Mouse (Mus musculus) liver, embryonic 14.5 days (tissue): ENCODE results near the gene Rcan1. TPM values are rescaled to one million over a fixed set of nuclear protein-coding genes. Genes with fewer than 3 reads are reported as not detected.

ENCODE experiments used
- ATAC-seq: fragments of 200-750 bp; cut with Nextera tagmentation; 2 replicates; pipeline ENCODE4 v1.8.0; 2017; ENCODE audit warnings: moderate number of reproducible peaks, mild to moderate bottlenecking, moderate library complexity; ENCODE audit not compliant: insufficient read depth
- DNase-seq, 3 experiments: peaks; one replicate each; pipeline ENCODE4 v3.0.0-alpha.2; 2012 to 2013; ENCODE audit warnings: low read depth in 3 of 3, low spot score in 3 of 3
- H3K27ac ChIP-seq: fragments of 300-500 bp; sonication (generic); 2 replicates; pipeline ENCODE4 v1.5.1; 2014; ENCODE audit warnings: moderate library complexity, mild to moderate bottlenecking, control low read depth, inconsistent platforms
- H3K27me3 ChIP-seq: fragments of 300-500 bp; sonication (generic); 2 replicates; pipeline ENCODE4 v1.6.1; 2014; ENCODE audit warnings: mild to moderate bottlenecking, low read length, moderate library complexity; ENCODE audit not compliant: control insufficient read depth, insufficient read depth
- H3K36me3 ChIP-seq: fragments of 300-500 bp; sonication (generic); replicated peaks from 2 replicates; pipeline ENCODE4 v1.6.1; 2014; ENCODE audit warnings: low read depth; ENCODE audit not compliant: control insufficient read depth, insufficient read depth
- H3K4me1 ChIP-seq, 2 experiments: fragments of 200-500 bp in 1 of 2; fragments of 300-500 bp in 1 of 2; sonication (generic) in 1 of 2; replicated peaks; 2 replicates each; pipeline ENCODE4 v1.6.1; 2012 to 2014; ENCODE audit warnings: antibody characterized with exemption in 1 of 2, inconsistent platforms in 1 of 2, low read length in 1 of 2; ENCODE audit not compliant: control insufficient read depth in 2 of 2, insufficient read depth in 2 of 2
- H3K4me2 ChIP-seq: fragments of 300-500 bp; sonication (generic); 2 replicates; pipeline ENCODE4 v1.6.1; 2014; ENCODE audit warnings: low read depth, mild to moderate bottlenecking, control low read depth, moderate library complexity
- H3K4me3 ChIP-seq, 2 experiments: fragments of 200-500 bp in 1 of 2; fragments of 300-500 bp in 1 of 2; sonication (generic) in 1 of 2; 2 replicates each; pipeline ENCODE4 v1.5.1; 2012 to 2014; ENCODE audit warnings: low read depth in 2 of 2, low read length in 2 of 2, mild to moderate bottlenecking in 2 of 2, control low read depth in 1 of 2, inconsistent platforms in 1 of 2, moderate library complexity in 1 of 2; ENCODE audit not compliant: insufficient read depth in 1 of 2
- H3K9ac ChIP-seq: fragments of 300-500 bp; sonication (generic); replicated peaks from 2 replicates; pipeline ENCODE4 v1.6.1; 2014; ENCODE audit warnings: mild to moderate bottlenecking, control low read depth, moderate library complexity
- H3K9me3 ChIP-seq: fragments of 300-500 bp; sonication (generic); 2 replicates; pipeline ENCODE4 v1.6.1; 2016; ENCODE audit warnings: low read length, mixed read lengths; ENCODE audit not compliant: control insufficient read depth
- CTCF ChIP-seq: IDR thresholded peaks from 2 replicates; pipeline ENCODE4 v1.5.1; 2016; ENCODE audit warnings: antibody characterized with exemption, low read depth, control low read depth
- EP300 ChIP-seq: IDR thresholded peaks from 2 replicates; pipeline ENCODE4 v1.6.1; 2016; ENCODE audit warnings: antibody characterized with exemption, low read depth
- WGBS: fragments of 180-500 bp; shearing (Covaris S2); extraction: QIAGEN DNeasy Blood & Tissue Kit; methylation state at CpG from one replicate; pipeline ENCODE4 v1.1.7; 2014; ENCODE audit not compliant: insufficient replicate concordance; 5-methylcytosine and 5-hydroxymethylcytosine counted together
- polyA plus RNA-seq, 2 experiments: library from polyadenylated mRNA; depleted of rRNA in 1 of 2; stranded (reverse) in 1 of 2; unstranded in 1 of 2; fragments of >200 nt; fragmentation: Nextera tagmentation in 1 of 2; extraction: Ambion mirVana in 1 of 2; gene quantifications; 2 replicates each; pipeline versions ENCODE4 v1.2.1 to v1.2.3; 2012 to 2014

Gene Rcan1
- polyA plus RNA-seq, 2 experiments: 6.2 to 8.7 TPM

GRCm38 (mm10) chr16:92376976-92377375 lies 93.7 kb downstream of the Rcan1 start:
- Histone ChIP-seq H3K27me3 (no peaks in the 10 kb centered on the region), H3K4me3 (no peak overlapping the region), H3K9me3 (no peaks in the 10 kb centered on the region), H3K36me3 (no peaks in the 10 kb centered on the region), H3K27ac (no peak overlapping the region), H3K9ac (no peak overlapping the region), H3K4me1 (no peaks in the 10 kb centered on the region; a peak in 1 of 4 replicates), H3K4me2 (no peak overlapping the region)
- DNase-seq (no peak), ATAC-seq (no peak)
- WGBS: 77% methylated on average over 6 of the region's 6 CpGs
- TF ChIP-seq EP300 (no peak), CTCF (no peak)

- ATAC-seq (no peak), DNase-seq (no peak)
- no peak overlapping the region for H3K9ac ChIP-seq
- H3K27ac ChIP-seq: no peak overlapping the region
- H3K27me3 ChIP-seq: no peaks in the 10 kb centered on the region
- no peak overlapping the region for H3K4me3 ChIP-seq
- H3K4me1 ChIP-seq: peaks cover 5 to 20% of the 10 kb centered on the region in 2 experiments
- WGBS: 47% methylated on average over 5 of the region's 5 CpGs
- no peaks in the 10 kb centered on the region for H3K36me3 ChIP-seq
- H3K4me2 ChIP-seq: no peak overlapping the region
- H3K9me3 ChIP-seq: no peaks in the 10 kb centered on the region
- TF ChIP-seq CTCF: no peak
- no peak for TF ChIP-seq EP300
These were observed 99.0 kb downstream of the Rcan1 start for GRCm38 (mm10) chr16:92371623-92372022.

DNA sequence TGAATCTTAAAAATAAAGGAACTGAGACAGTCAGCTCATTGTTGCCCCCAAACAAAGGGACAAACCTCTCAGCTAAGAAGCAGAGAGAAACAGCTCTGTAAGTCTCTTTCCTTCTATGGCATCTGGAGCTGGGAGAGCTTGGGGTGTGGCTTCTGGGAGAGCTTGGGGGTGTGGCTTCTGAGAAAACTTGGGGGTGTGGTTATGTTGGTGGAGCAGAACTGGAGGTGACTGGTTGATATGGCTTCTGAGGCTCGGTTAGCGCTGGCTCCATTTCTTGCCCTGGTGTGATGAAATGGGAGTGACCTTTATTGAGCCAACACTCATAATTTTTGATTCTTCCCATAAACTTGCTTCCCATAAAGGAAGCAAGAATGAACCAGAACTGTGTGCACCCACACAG lies 101.4 kb downstream of the Rcan1 start:
- ATAC-seq (peak; percentile 94), DNase-seq (peak; percentile 76 to 87 (median 78))
- no peak overlapping the region for H3K4me3 ChIP-seq
- no peak overlapping the region for H3K9ac ChIP-seq
- no peaks in the 10 kb centered on the region for H3K27me3 ChIP-seq
- no peaks in the 10 kb centered on the region for H3K9me3 ChIP-seq
- H3K27ac ChIP-seq: no peak overlapping the region
- H3K36me3 ChIP-seq: no peaks in the 10 kb centered on the region
- TF ChIP-seq EP300 (no peak), CTCF (no peak)
- WGBS: 12% methylated on average over 2 of the region's 2 CpGs
- H3K4me1 ChIP-seq: peaks cover 5 to 20% of the 10 kb centered on the region in 2 experiments
- peak overlapping the region; percentile 33 for H3K4me2 ChIP-seq

- Histone ChIP-seq H3K4me2 (no peak overlapping the region), H3K4me3 (no peak overlapping the region), H3K9ac (no peak overlapping the region), H3K27me3 (no peaks in the 10 kb centered on the region), H3K36me3 (no peaks in the 10 kb centered on the region), H3K27ac (no peak overlapping the region), H3K4me1 (peaks cover 5 to 20% of the 10 kb centered on the region in 2 experiments), H3K9me3 (no peaks in the 10 kb centered on the region)
- 68% methylated on average over 7 of the region's 7 CpGs for WGBS
- no peak for TF ChIP-seq EP300
- DNase-seq: no peak
- ATAC-seq: no peak
These were observed 105.2 kb downstream of the Rcan1 start for GRCm38 (mm10) chr16:92365477-92365876.

- DNase-seq (no peak), ATAC-seq (no peak)
- Histone ChIP-seq H3K4me3 (no peak overlapping the region), H3K36me3 (no peaks in the 10 kb centered on the region), H3K27ac (no peak overlapping the region), H3K4me1 (no peaks in the 10 kb centered on the region), H3K9me3 (no peaks in the 10 kb centered on the region), H3K27me3 (no peaks in the 10 kb centered on the region), H3K4me2 (no peak overlapping the region), H3K9ac (no peak overlapping the region)
- TF ChIP-seq EP300 (no peak), CTCF (no peak)
- 73% methylated on average over 7 of the region's 7 CpGs for WGBS
These were observed 110.0 kb downstream of the Rcan1 start for GRCm38 (mm10) chr16:92360711-92361110.

DNA sequence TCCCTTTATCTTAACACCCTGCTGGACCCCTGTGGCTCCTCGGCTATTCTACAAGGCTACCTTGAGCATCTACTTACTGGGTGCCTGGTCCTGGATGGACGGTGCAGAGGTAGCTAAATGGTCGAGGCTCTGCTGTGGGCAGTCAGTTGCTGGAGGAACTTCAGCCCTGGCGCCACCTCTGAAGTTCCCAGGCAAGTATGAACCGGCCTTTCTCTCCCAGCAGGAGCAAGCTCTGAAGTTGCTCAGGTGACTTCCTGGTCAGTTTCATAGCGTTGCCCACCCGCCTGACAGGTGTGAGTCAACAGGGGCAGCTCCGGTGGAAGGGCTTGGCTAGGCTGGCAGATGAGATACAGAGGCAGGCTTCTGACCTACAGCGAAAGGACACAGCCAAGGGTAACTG lies 111.4 kb downstream of the Rcan1 start, which contains the start of gene Kcne1:
Kcne1 (minus strand) TSS at position 240 of the 400 bp plus-strand sequence.
- ATAC-seq (no peak), DNase-seq (no peak)
- TF ChIP-seq EP300 (no peak), CTCF (no peak)
- H3K9me3 ChIP-seq: no peaks in the 10 kb centered on the region
- no peak within 1 kb of the TSS for H3K4me2 ChIP-seq
- H3K36me3 ChIP-seq: no peaks in the 10 kb centered on the region
- H3K4me1 ChIP-seq: no peaks in the 10 kb centered on the region
- no peak within 1 kb of the TSS for H3K4me3 ChIP-seq
- no peak within 1 kb of the TSS for H3K27ac ChIP-seq
- no peaks in the 10 kb centered on the region for H3K27me3 ChIP-seq
- WGBS: 44% methylated on average over 9 of the region's 9 CpGs
- no peak within 1 kb of the TSS for H3K9ac ChIP-seq
